Mouse (Mus musculus) neutrophil, adult 59 days (primary cell): ENCODE results near the gene Gm20852. TPM values are rescaled to one million over a fixed set of nuclear protein-coding genes. Genes with fewer than 3 reads are reported as not detected.

Experiments used
- total RNA-seq, 2 experiments: library from RNA; stranded (reverse); gene quantifications; 1 replicate in 1 of 2; 2 replicates in 1 of 2; pipeline ENCODE4 v1.2.4; 2023

Gm20852 gene
- not detected for total RNA-seq

GRCm38 (mm10) chrY:66742023-66742422 lies at the start of gene Gm20852:
Gene Gm20852 (minus strand): TSS chrY:66742123.

